Comparison of ENCODE assay signal across 9 mouse cellular contexts in the genomic region with DNA sequence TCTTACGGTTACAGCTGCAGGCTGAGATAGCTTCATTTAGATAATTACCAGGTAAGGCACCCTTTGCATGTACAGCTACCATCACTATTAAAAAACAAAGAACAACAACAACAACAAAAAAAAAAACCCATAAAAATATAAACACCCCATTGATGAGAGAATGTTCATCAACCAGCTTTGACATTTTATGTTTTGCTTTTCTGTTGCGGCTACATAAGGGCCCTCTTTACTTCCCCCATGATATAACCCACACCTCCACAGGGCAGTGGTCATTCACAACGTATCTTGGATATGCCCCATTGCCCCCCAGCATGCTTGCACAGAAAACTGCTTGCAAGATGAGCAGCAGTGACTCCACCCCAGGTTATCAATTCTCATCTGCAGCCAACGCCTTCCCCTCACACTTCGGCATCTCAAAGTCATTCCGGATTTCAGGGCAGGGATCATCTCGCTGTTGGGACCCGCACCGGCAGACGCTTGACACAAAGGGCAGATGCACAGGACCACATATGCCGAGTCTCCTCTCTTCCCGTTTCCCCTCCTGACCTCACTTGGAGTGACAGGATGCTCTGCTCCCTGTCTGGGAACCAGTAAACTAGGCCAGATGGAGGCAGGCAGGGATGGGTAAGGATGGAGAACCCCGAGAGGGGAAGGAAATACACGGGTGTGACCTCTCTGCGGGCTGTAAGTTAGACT.
A peak's percentile ranks its signal among the peaks of the same experiment; 100 is the strongest.
DNase-seq lines count a peak whose midpoint lies in the region; ATAC-seq and TF ChIP-seq lines count a peak whose summit lies in the region.
"Had no signal": no experiment of that assay in that cellular context is flagged by ENCODE, and none has a peak within 500 bp of the region (broad histone marks: within the 10 kb centered on the region; RNA-seq: fewer than 3 reads in every experiment).

No protein-coding gene starts in this region.

- TF ChIP-seq POLR2A in heart, adult 2 months (IDR thresholded peaks at IDR 0.05; ENCODE audit: insufficient read depth, low read depth, low read length), result no peak

- DNase-seq in heart, adult 2 months, result no peak
- DNase-seq in c-Kit-negative CD71-positive TER-119-positive erythroid progenitor cells, embryonic 14.5 days (ENCODE audit: low read depth, low spot score), result peak; percentile 30
- no peak for DNase-seq in forebrain, postnatal 0 days
- DNase-seq in urinary bladder, postnatal 25 days (ENCODE audit: low spot score), result no peak
- no peak for DNase-seq in urinary bladder, postnatal 14 days (ENCODE audit: low spot score)
- no peak for DNase-seq in heart, postnatal 10 days
- DNase-seq: B cell, adult 2 months had no signal

- no peak overlapping the region for H3K9ac ChIP-seq in heart, embryonic 11.5 days (ENCODE audit: low read depth, low read length)
- H3K9ac ChIP-seq in heart, adult 2 months (ENCODE audit: low read depth, low read length), result no peak overlapping the region
- H3K9ac ChIP-seq in forebrain, postnatal 0 days, result peak overlapping the region; percentile 18; the same call in 1 of the 2 replicates

- no peak for TF ChIP-seq CTCF in heart, adult 2 months (IDR thresholded peaks at IDR 0.05)
- TF ChIP-seq CTCF in forebrain, postnatal 0 days (IDR thresholded peaks at IDR 0.05; ENCODE audit: low read depth), result no peak

- H3K9me3 ChIP-seq in heart, embryonic 11.5 days (replicated peaks; ENCODE audit: control insufficient read depth, low read length), result no peaks in the 10 kb centered on the region
- H3K9me3 ChIP-seq in forebrain, postnatal 0 days (ENCODE audit: low read length), result no peaks in the 10 kb centered on the region

- intact Hi-C loops in heart, adult 2 months (cut with DNase I), result no loop called here
- intact Hi-C loops in heart, postnatal 10 days (cut with DNase I), result no loop called here

- TF ChIP-seq EP300 in heart, adult 2 months (IDR thresholded peaks at IDR 0.05; ENCODE audit: insufficient read depth, low read depth, low read length), result no peak

- H3K36me3 ChIP-seq in heart, embryonic 11.5 days (ENCODE audit: control insufficient read depth, insufficient read depth, low read length), result no peaks in the 10 kb centered on the region
- no peaks in the 10 kb centered on the region for H3K36me3 ChIP-seq in heart, adult 2 months (ENCODE audit: control insufficient read depth, insufficient read depth, low read length)
- no peaks in the 10 kb centered on the region for H3K36me3 ChIP-seq in forebrain, postnatal 0 days (ENCODE audit: insufficient read depth)

- H3K4me2 ChIP-seq in heart, embryonic 11.5 days, result peak overlapping the region; percentile 24
- H3K4me2 ChIP-seq in forebrain, postnatal 0 days (ENCODE audit: low read depth), result peak overlapping the region; percentile 66

- no peak for ATAC-seq in heart, embryonic 11.5 days (replicated peaks; ENCODE audit: insufficient number of reproducible peaks, low FRiP score, low TSS enrichment)
- peak; percentile 12; the same call in 1 of the 2 replicates for ATAC-seq in forebrain, postnatal 0 days
- ATAC-seq in megakaryocyte-erythroid progenitor cell, adult 5-6 weeks (replicated peaks; ENCODE audit: low FRiP score, low TSS enrichment, poor library complexity, severe bottlenecking), result peak; percentile 12; the same call in 1 of the 2 replicates

- peaks cover 21% of the 10 kb centered on the region for H3K4me1 ChIP-seq in heart, embryonic 11.5 days (ENCODE audit: control insufficient read depth, insufficient read depth, low read length)
- H3K4me1 ChIP-seq in heart, adult 2 months (ENCODE audit: control insufficient read depth, insufficient read depth, low read length), result no peaks in the 10 kb centered on the region
- H3K4me1 ChIP-seq in forebrain, postnatal 0 days (ENCODE audit: insufficient read depth), result peaks cover 42% of the 10 kb centered on the region

- H3K4me3 ChIP-seq in heart, embryonic 11.5 days (ENCODE audit: low read depth, low read length), result no peak overlapping the region
- H3K4me3 ChIP-seq in heart, adult 2 months, result no peak overlapping the region
- peak overlapping the region; percentile 38 for H3K4me3 ChIP-seq in forebrain, postnatal 0 days (ENCODE audit: low read depth, low read length)

- H3K79me2 ChIP-seq in heart, adult 2 months (replicated peaks; ENCODE audit: control insufficient read depth, insufficient read depth, low read length), result no peaks in the 10 kb centered on the region

- H3K27me3 ChIP-seq in heart, embryonic 11.5 days (ENCODE audit: control insufficient read depth, insufficient read depth, low read length), result peaks cover 11% of the 10 kb centered on the region; the same call in 1 of the 2 replicates
- H3K27me3 ChIP-seq in heart, adult 2 months (ENCODE audit: control insufficient read depth, insufficient read depth, low read length), result no peaks in the 10 kb centered on the region
- no peaks in the 10 kb centered on the region for H3K27me3 ChIP-seq in forebrain, postnatal 0 days (ENCODE audit: insufficient read depth, low read length)

- 39% methylated on average over 15 of the region's 15 CpGs for WGBS in heart, embryonic 11.5 days (ENCODE audit: insufficient replicate concordance)
- 49% methylated on average over 15 of the region's 15 CpGs for WGBS in heart, adult 2 months
- WGBS in forebrain, postnatal 0 days, result 47% methylated on average over 15 of the region's 15 CpGs

- no peak overlapping the region for H3K27ac ChIP-seq in heart, embryonic 11.5 days (ENCODE audit: low read depth, low read length)
- no peak overlapping the region for H3K27ac ChIP-seq in heart, adult 2 months
- H3K27ac ChIP-seq in forebrain, postnatal 0 days (ENCODE audit: low read depth, low read length), result peak overlapping the region; percentile 57
